Mouse (Mus musculus): Measurements from ENCODE around the gene Man2a2.

- TF ChIP-seq POLR2A (IDR thresholded peaks at IDR 0.05; ENCODE audit: borderline replicate concordance, insufficient read depth, low read length) (no peak), CTCF (IDR thresholded peaks at IDR 0.05; ENCODE audit: borderline replicate concordance, insufficient read depth, low read depth, low read length) (no peak)
These were observed 36.3 kb downstream of the Man2a2 start for GRCm38 (mm10) chr7:80334848-80335247.

Measured in cerebellum, adult 2 months (tissue).